Mouse (Mus musculus): ENCODE data around the gene Pax7. TPM values are rescaled to one million over a fixed set of nuclear protein-coding genes. Genes with fewer than 3 reads are reported as not detected.

Pax7 gene
- total RNA-seq, 2 experiments from 2014 or later = 0.11 TPM; not detected in 1

DNA sequence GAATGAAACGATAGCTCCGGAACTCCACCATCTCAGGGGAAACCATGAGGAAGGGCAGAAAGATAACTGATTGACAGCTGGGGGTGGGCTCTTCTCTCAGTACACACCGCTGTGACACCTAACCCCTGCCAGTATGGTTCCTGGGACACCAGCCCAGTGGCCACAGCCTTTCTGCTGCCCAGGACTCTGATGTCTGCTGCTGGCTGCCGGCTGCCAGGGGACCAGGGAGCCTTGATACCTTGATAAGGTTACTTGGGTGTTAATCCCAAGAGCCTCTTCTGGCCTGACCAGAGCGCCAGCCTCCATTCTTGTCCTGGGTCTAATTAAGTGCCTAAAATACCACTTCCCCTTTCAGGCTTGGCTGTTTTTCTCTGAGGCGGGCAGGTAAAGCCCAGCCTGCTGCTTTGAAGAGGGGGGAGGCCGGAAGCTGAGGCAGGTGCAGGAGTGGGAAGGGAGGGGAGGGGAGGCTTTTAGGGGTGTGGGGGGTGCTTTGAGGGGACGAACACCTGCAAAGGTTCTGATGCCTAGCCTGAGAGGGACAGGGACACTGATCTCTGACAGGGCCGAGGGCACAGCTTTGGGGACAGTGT lies 19.9 kb downstream of the Pax7 start:
- DNase-seq (ENCODE audit: low spot score in 2 of 2) = no peak

DNA sequence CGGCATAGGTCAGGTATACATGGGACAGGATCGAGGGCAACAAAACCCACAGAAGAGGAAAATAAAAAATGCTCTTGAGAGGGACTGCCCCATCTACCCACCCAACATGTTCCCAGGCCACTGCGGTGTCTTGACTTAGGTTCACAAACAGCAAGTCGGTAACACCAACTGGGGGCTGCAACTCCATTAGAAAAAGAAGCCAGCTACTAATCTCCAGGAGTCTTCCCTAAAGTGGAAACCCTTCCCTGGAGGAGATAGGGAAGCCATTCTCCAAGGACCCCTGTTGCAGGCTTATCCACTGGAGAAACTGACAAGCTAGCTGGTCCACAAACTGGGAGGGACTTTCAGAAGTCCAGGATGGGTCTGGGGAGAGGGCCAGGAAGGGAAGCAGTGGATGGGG lies 21.4 kb downstream of the Pax7 start:
- no peak for DNase-seq (ENCODE audit: low spot score in 2 of 2)

DNA sequence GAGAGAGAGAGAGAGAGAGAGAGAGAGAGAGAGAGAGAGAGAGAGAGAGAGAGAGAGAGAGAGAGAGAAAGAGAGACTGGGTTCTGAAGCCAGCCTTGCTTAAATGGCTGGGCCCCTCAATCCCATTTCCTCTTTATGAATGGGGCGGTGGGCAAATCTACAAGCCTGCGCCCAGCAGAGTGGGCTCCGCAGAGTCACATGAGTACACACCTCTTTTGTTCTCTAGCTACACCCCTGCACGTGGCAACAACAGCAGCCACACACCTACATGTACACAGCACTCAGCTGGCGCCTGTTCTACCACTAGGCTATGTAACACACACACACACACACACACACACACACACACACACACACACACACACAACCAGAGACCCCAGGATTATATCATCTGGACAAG lies 21.9 kb downstream of the Pax7 start:
- no peak for DNase-seq (ENCODE audit: low spot score in 2 of 2)

DNA sequence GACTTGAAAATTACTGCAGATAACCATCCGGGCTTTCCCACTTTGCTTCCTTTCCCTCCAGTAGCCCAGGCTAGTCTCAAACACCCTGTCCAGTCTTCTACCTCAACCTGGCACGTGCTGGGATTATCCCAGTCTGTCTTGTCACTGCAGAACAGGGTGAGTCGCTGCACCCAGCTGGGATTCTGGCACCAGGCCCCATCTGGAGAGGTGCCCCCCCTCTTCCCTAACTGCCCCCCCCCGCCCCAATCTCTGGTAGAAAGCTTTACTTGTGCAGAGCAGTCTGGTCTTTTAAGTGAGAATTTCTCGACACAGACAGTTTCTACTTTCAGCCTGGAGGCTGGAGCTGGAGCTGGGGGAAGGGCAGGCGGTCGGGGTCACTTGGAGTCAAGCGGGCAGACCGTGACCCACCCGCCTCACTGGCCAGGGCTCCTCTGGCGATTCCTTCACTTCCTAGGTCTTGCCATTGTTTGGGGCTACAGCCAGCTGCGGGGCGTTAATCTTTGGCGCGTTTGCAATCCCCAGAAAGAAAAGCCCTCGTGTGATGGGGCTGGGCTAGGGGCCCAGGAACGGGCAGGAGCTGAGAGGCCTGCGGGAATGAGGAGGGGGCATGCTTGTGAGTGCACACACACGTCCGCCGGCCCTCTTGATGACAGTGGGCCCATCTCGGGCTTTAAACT lies 22.4 kb downstream of the Pax7 start:
- DNase-seq (ENCODE audit: low spot score in 2 of 2) = no peak

DNA sequence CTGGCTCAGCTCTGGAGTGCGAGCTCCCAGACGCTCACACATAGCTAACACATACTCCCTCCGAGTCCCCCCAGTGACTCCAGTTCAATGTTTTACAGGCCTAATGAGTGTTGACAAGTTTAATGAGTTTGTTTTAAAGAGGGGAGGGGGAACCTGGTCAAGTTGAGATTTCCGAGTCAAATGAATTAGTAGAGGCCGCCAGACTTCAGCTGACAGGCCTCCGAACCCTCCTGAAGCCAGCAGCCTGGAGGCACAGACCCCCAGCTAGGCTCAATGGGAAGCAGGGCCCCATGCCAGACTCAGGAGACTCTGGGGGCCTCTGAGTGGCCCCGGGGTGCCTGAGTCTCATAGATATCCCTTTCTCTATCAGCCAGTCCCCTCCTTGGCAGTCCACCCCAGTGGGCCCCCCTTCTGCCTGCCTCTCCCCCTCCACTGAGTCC lies 23.9 kb downstream of the Pax7 start:
- DNase-seq (ENCODE audit: low spot score in 2 of 2) = no peak

DNA sequence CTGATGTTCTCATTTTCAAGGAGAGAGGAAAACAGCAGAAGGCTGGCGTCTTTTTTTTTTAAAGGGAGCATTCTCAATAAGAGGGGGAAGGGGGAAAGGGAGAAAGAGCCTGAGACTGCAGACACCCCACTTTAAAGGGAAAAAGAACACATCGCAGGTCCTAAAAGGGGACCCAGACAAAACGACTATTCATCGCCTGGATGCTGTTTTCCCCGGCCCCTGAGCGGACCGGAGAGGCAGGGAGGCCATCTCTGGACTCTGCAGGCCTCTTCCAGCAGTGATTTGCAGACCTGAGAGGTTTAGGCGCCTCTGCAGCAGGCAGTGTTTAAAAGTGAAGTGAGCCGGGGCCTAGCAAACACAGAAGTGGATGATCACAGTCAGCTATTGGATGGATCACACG lies 25.5 kb downstream of the Pax7 start:
- no peak for DNase-seq (ENCODE audit: low spot score in 2 of 2)

DNA sequence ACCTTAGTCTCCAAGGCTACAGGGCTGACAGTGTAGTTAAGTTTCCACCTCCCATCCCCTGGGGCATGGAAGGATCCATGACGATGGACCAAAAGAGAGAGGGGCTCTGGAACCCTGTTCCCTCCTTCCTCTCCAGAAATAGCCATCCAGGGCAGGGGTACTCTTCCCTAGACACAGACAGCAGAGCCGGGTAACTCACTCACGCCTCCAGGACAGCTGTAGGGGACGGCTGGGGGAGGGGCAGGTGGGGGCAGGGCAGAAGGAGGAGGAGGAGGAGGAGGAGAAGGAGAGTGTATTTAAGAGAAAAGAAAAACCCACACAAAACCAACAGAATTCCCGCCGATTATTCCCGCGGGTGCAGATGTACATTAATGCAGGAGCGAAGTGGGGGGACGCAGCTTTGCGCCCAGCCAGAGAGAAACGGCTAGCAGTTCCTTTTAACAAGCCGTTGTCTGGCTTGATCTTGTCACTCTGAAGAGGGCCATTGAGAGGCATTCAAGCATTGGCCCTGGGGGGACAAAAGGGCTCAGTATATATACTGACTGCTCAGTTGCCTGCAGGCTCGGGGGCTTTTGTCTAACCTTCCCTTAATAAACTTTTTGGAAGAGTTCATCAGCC lies 26.0 kb downstream of the Pax7 start:
- no peak for DNase-seq (ENCODE audit: low spot score in 2 of 2)

DNA sequence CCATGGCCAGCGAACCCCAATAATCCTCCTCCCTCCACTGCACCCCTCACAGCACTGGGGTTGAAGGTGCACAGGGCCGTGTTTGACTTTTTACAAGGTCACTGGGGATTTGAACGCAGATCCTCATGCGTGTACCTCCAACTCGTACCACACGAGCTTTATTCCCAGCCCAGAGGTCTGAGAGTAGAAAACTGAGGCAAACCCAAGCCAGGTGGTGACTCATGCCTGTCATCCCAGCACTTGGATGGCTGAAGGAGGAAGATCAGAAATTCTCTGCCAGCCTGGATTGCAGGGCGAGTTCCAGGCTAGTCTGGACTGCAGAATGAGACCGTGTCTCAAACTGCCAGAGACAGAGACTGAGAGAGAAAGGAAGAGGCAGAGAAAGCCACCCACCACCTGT lies 28.4 kb downstream of the Pax7 start:
- no peak for DNase-seq (ENCODE audit: low spot score in 2 of 2)

DNA sequence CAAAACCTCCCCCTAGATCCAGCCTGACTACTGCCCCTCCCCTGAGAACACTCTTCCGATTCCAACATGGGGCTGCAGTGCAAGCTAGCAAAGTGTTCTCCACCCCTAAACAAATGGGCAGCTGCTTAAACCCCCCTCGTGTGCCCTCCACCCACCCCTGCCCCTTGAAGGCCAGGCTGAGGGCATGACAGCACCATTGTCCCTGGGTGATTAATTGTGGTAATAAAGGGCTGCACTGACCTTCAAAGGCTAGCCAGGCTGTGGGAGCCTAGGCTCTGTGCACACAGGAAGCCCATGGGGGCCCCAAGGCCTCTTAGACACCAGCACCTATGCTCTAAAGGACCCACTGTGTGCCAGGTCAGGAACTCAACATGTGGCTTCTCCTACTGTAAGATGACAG lies 29.3 kb downstream of the Pax7 start:
- no peak for DNase-seq (ENCODE audit: low spot score in 2 of 2)

DNA sequence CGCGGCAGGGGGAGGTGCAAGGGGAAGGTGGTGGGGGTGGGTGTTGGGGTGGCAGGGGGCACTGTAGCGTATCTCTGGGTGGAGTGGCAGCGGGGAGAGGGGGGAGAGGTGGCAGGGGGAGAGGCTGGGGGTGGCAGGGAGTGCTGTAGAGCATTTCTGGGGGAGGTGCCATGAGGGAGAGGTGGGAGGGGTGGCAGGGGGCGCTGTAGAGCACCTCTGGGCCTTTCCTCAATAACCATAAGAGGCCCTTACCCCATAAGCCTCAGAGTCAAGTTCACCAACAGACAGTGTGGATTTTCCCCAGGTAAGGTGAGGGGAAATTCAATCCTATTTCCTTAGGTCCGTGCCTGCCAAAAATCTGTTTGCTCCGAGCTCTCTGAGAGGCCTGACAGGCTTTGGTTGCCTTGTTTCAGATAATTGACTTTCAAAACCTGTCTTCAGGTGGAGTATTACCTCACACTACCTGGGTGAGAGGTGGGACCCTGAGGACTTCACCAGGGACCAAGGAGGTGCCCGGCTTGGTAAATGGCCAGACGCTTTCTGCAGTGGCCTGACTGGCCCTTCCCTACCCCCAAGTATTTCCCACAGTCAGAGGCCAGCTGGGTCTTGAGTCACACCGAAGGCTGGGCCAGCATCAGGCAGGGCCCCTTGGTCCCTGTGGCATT lies 33.8 kb downstream of the Pax7 start:
- no peak for DNase-seq (ENCODE audit: low spot score in 2 of 2)

DNA sequence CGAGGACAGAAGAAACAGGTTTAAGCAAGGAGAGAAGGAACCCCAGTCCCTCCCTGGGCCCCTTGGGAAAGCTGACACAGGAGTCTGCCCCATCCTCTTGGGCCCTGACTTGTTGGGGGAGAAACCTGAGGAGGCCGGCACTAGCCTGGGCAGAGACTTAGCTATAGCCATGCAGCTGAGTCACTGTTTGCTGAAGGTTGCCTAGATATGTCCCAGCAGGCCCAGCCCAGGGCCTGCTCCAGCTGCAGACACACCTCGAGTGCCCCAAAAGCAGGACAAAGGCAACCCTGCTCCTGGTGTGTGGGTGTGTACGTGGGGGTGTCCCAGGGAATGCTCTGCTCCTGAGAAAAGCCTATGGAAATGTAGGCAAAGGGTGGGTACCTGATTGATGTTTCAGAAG lies 36.0 kb downstream of the Pax7 start:
- DNase-seq (ENCODE audit: low spot score in 2 of 2) = no peak

DNA sequence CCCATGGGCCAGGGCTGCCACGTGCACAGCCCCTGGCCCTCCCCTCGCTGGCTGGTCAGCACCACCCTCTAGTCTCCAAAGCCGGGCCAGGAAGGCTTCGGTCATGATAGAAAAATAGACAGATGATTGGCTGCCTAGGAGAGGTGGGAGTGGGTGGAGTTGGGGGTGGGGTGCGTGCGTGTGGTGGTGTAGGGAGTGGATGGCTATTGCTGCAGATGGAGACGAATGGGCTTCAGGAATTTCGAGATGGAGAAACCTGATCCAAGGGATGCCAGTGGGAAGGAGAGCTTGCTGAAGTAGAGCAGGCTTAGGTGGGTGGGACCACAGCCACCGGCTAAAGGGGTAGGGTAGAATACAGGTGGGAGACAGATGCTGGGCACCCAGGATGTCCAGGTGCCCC lies 37.2 kb downstream of the Pax7 start:
- no peak for DNase-seq (ENCODE audit: low spot score in 2 of 2)

DNA sequence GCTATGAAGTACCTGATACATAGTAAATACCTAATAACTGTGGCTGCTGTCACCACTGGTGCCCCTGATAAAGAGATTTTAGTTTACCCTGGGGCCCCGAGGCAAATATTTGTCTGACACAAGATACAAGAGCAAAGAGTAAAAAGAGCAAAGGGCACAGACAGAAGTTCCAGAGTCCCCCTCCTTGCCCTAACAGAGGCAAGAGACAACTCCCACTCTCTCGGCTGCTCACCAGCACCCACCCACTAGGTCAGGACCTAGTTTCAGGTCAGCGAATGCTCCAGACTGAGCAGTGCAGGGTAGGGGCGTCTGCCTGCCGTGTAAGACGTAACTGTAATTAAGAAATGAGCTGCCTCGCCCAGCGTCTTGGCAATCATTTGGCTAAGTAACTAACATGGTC lies 42.2 kb downstream of the Pax7 start:
- no peak for DNase-seq (ENCODE audit: low spot score in 2 of 2)

DNA sequence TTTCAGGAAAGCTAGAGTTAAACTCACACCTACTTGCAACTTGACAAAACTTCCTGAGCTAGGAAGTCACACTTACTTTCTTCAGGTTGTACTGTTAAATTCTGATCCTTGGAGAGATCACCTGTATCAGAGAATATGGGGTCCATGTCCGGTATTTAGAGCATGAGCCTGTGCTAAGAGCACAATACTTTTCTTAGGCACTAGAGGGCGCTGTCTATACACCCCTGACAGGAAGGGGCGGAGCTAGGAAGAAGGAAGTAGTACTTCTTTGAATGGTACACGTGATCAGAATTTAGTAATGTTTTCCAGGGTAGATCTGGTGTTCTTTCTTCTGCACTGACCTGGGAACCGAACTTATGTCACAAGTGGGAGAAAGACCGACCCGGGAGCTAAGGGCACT lies 43.6 kb downstream of the Pax7 start:
- no peak for DNase-seq (ENCODE audit: low spot score in 2 of 2)

DNA sequence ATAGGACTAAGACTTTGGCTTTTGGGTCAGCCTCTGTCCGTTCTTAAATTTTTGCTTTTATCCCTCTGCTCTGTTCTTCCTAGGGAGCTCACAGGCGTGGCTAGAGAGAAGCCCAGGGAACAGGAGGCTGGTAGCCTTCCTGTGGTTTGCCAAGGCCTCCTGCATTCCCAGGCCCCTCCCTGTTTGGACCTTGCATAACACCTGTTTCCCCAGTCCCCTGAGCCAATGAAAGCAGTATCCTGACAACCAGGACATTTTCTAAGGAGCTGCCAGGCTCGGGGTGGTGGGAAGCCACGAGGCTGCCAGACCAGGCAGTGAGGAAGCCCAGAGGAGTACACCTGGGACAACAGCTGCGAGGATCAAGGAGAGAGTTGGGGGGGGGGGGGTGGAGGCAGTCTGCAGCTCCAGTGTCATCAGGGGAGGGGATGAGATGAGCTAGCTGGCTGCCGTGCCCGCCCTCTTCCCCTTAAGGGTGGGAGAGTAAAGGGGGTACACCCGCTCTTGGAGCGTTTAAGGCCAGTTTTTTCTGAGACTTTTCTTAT lies 50.3 kb downstream of the Pax7 start:
- no peak for DNase-seq (ENCODE audit: low spot score in 2 of 2)

DNA sequence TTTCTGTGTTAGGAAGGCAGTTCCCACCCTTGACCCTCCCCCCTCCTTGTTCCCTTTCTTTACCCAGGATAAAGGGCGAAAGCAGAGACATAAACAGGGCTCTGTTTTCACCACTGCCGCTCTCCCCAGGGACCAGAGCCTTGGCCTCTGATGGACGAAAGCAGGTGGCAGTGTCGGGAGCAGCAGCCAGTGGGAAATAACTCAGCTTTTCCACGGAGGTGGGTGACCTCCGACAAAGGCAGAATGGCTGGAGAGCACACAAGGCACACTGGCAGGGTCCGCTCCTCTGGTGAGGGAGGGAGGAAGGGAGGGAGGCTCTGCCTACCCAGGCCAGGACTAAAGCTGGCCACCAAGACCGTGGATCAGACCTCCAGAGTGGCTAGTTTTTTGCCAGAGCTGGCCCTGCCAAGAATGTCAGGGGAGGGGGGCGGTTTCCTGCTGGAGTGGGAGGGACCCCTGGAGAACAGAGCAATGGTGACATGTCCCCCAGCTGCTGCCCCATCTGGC lies 62.1 kb downstream of the Pax7 start:
- no peak for DNase-seq (ENCODE audit: low spot score in 2 of 2)

DNA sequence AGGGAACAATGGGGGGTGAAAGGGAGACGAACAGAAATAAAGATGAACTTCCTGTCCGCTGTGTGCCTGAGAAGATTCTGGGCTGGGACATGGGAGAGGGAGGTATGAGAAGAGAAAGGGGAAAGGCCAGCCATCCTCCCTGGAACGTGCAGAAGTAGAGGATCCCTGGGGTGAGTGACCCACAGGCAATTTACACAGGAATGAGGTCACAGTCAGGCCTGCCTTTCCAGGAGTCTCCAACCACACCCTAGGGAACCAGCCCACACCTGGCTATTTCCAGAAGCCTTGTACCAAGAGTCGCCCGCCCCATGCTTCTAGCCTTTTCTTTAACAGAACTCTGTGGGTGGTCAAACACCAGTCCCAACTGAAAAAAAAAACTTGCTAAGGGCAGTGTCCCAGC lies 65.5 kb downstream of the Pax7 start:
- DNase-seq (ENCODE audit: low spot score in 2 of 2) = no peak

DNA sequence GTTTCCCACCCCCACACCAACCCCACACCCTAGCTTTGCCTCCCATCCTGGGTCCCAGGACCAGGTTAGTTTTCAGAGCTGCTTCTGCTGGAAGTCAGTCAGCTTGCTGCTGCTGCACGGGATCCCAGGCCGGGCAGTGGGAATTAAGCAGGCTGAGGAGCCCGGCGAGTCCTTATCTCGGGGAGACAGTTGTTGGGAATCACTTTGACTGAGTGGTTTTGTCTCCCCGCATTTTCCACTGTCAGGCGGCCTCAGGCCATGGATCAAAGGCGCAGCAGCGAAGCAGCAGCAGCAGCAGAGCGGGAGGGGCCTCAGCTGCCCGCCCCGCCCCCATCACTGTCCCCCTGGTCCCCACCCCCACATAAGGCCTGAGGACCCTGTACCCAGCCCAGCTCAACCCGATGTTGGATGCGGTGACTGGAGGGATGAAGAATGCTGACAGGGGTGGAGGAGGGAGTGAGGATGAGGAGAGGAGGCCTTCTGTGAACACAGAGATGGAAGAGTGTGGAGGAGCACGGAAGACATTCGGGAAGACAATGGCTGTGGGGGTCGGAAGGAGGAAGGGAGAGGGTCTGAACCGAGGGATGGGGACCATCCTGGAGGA lies 66.1 kb downstream of the Pax7 start:
- DNase-seq (ENCODE audit: low spot score in 2 of 2) = no peak

DNA sequence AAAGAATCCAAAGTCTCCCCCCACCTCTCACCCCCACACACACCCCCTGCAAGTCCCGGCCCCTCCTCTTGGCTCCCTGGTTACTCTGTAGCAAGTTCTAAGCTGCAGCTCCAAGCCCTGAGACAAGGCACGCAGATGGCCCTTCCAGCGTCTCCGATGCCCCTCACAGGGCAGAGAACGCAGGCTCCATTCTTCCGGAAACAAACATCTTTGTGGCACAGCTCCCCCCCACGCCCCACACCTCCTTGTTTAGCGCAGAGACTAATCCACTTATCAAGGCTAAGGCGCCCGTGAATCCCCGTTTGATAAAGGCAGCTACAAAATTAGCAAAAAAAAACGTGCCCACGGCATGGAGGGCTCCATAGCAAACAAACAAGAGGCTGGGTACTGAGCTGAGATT lies 71.4 kb downstream of the Pax7 start:
- DNase-seq (ENCODE audit: low spot score in 2 of 2) = no peak

DNA sequence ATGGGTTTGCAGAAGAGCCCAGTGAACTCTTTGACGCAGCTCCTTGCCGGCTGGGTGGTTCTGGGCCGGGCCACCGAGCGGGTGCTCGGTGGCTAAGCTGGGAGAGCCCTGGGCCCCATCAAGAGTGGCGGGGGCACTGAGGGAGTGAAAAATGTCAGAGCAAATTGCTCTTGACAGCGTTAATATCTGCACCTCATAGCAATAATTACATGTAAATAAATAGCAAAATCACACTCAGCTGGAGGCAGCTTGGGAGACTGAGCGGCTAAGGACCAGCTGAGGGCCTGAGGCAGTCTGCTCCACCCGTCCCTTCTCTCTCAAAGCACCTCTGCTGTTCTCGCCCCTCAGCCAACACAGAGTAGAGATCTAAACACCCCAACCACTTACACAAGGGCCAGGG lies 72.6 kb downstream of the Pax7 start:
- no peak for DNase-seq (ENCODE audit: low spot score in 2 of 2)

DNA sequence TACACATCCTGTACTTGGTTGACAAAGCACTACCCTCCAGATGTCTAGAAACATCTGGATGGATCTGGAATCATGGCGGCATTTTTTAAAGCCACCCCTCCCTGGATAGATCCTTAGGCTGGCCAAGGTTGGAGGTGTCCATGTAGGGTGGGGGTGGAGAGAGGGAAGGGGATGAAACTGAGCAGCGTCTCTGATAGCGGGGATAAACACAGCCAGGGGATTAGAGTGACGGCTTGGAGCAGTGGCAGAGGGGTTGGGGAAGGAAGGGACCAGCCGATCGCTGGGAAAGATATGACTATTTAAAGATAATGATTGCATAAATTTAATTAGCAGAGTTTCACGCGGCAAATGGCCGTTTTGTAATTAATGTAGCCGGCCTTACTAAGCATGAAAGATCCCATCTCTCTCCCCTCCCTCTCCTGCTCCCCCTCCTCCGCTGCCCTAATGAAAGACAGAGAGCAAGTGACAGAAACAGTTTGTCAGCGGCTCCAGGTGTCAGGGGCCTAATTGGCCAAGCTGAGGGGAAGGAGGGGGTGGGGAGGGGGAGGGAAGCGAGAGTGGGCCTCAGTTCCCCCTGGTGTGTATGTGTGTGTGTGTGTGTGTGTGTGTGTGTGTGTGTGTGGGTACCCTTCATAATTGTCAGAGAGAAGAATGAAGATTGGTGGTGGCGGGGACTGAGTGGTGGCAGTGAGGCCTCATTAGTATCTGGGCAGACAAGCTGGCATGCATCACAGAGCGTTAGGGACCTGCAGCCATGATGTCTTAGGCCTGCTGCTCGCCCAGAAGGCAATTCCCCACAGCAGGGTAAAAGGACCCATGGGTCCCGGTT lies 74.6 kb downstream of the Pax7 start:
- DNase-seq (ENCODE audit: low spot score in 2 of 2) = peak in 1 of 2 experiments; percentile 13
